Mouse (Mus musculus) left cerebral cortex, adult 18-20 months (tissue): ENCODE measurements around the gene Nkx1-2. TPM values are rescaled to one million over a fixed set of nuclear protein-coding genes. Genes with fewer than 3 reads are reported as not detected.

Experiments
- DNase-seq, 2 experiments: peaks; one replicate each; pipeline ENCODE4 v3.0.0; 2021 to 2022; ENCODE audit warnings: low spot score in 2 of 2, mixed read lengths in 1 of 2
- long read RNA-seq, 2 experiments: library from polyadenylated mRNA; stranded (forward); transcript quantifications; one replicate each; pipeline ENCODE4 v2.0.0; 2021
- total RNA-seq, 2 experiments: library from RNA; stranded (reverse); gene quantifications; 2 replicates each; pipeline ENCODE4 v1.2.3; 2021

Gene Nkx1-2
- total RNA-seq, result under 1 TPM in 1 of 2 experiments, not detected in 1; 0.14 TPM
- long read RNA-seq, experiment 1, result 0 reads
- long read RNA-seq, experiment 2, result 0 reads

DNA sequence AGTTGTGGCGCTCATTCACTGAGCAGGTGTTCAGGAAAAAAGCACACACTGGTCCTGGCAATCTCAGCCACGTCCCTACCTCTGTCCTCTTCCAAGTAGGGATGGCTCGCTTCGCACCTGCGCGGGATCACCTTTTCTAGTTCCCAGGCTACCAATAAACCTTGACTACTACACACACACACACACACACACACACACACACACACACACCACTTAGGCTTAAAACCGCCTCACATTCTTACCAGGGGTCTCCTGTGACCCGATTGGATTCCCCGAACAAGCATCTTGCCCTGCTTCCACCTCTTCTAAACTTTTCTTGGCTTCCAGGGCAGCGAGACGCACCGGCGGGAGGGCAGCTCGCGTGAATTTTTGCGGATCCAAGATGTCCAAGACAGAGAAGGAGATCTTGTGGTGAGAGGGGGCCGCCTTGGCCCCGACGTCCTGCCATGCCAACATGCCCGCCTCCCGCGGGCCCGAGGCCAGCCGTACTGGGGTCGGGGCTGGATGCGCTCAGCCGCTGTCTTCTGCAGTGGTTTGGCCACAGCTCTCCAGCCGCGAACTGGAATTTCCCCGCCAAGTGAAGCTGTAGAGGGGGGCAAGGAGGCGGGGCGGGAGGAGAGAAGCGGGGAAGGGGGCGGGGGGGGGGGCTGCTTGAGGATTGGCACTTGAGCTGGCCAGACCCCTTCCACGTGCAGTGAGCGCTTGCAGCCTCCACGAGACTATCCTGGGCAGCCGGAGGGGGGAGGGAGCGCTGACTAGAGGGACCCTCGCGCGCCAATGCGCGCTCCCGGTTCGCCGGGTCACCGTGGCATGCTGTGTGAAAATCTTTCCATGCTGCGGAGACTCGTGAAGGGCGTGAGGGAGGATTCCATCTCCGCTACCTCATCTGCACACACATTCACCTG, at the start of gene Nkx1-2:
TSS of gene Nkx1-2 (minus strand) at position 567 of the 905 bp plus-strand sequence.
- DNase-seq, result no peak

DNA sequence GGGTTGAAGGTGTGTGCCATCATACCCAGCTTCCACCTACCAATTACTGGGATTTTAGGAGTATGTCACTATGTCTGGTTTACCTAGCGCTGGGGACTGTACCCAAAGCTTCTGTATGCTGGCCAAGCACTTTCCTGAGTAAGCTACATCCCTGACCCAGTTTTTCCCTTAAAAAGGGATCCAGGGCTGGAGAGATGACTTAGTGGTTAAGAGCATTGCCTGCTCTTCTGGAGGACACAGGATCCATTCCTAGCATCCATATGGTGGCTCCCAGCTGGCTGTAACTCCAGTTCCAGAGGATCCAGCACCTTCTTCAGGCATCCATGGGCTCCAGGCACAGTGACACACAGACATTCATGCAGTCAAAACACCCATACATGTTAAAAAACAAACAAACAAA, 47.1 kb upstream of the Nkx1-2 start:
- DNase-seq, result no peak

- no peak for DNase-seq
These were observed 45.3 kb upstream of the Nkx1-2 start for GRCm38 (mm10) chr7:132644605-132645279.

GRCm38 (mm10) chr7:132641606-132642005, 42.2 kb upstream of the Nkx1-2 start:
- DNase-seq, result no peak

DNA sequence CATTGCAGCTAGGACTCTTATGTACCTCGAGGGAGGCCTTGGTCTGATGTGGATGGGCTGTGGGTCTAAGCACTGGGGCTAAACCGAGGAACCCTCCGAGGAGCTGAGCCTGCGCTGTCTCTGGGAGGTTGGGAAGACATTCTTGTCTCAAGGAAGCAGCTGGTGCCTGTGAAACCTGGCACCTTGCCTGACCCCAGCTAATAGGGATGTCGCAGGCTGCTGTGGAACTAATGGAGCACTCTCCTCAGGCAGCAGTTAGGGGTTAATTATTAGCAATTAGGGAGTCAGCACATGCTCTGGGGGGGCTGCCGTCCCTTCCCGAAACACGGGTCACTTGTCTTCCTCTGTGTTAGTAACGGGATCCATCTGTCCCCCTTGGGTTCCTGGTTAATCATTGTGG, 41.5 kb upstream of the Nkx1-2 start:
- no peak for DNase-seq

- DNase-seq, result peak; percentile 39 to 52
These were observed 39.1 kb upstream of the Nkx1-2 start for GRCm38 (mm10) chr7:132638446-132639087.

GRCm38 (mm10) chr7:132637292-132637691, 37.9 kb upstream of the Nkx1-2 start:
- no peak for DNase-seq

- DNase-seq, result peak; percentile 31 to 52
These were observed 31.9 kb upstream of the Nkx1-2 start for GRCm38 (mm10) chr7:132631313-132631712.

DNA sequence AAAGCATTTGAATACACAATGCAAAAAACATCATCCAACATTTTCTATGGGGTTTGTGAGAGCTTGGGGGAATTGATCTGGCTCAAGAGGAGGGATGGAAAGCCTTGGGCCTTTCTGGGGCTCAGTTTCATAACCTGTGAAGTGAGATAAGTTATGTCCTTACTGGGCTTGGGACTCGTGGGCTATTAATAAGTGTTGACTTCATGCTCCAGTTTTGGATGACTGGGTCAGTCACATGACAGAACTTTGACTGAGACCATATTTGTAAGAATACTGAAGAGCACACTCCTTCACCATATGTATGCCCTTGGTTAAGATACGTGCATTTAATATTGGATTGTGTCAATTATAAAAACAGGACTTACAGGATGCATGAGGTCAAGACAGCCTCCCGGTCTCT, 28.0 kb upstream of the Nkx1-2 start:
- DNase-seq, result no peak

- DNase-seq, result no peak
These were observed 26.7 kb upstream of the Nkx1-2 start for GRCm38 (mm10) chr7:132626174-132626573.

DNA sequence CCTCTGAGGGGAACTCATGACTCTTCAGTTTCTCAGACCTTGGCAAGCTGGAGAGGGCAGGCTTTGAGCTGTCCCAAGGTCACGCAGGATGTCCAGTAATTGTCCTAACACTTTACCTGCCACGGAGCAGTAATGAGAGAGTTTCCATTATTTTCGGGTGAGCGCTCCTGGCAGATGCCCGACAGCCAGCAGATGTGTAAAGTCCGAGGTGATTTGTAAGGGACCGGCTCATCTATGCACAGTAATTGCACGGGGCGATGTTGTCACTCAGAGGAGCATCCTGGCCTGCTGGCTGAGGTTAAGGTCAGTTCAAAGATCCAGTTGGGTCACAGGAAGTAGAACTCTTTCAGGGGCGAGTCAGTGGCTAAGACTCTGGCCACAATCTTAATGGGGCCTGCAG, 24.7 kb upstream of the Nkx1-2 start:
- no peak for DNase-seq

DNA sequence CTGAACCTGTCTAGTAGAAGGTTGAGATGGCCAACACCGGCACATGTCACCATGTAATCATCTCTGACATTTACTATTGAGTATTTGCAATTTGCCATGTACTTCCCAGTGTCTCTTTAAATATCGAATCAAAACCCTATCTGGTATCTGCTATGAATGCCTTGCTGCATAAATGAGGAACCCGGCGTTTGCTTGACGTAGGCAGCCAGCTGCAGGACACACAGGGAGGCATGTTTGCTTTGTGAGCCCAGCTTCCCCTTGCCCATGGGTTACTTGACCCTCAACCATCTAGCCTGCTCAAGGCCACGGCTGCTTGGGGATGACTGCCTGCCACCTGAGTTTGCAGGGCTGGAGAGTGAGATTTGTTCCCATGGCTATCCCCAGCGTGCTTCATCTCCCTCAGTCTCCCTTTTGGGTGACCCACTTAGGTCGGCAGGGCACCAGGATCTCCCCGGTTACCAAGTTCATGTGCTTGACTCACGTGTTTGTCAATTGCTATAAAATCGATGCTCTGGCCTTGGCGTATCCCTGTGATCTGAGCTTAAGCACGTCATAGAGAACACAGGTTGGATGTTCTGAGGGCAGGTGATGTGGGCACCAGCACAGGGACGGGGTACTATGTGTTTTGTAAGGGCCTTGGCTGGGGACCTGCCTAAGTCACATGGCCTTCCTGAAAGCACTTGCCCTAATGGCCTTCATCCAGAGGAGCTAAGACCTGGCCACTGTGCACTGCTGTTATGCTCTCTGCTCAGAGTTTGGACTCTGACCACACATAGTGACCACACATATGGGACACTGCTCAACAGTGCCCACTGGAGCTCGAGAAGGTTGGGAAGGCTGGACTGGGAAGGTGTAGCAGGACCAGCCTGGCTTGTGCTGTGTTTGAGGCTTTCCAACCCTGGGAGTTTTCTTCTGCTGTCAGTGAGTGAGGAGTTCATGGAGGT, 20.8 kb upstream of the Nkx1-2 start:
- no peak for DNase-seq

- DNase-seq, result no peak
These were observed 20.1 kb upstream of the Nkx1-2 start for GRCm38 (mm10) chr7:132619549-132619948.

GRCm38 (mm10) chr7:132617021-132617564, 17.7 kb upstream of the Nkx1-2 start:
- DNase-seq, result no peak

GRCm38 (mm10) chr7:132616391-132616790, 17.0 kb upstream of the Nkx1-2 start:
- no peak for DNase-seq

DNA sequence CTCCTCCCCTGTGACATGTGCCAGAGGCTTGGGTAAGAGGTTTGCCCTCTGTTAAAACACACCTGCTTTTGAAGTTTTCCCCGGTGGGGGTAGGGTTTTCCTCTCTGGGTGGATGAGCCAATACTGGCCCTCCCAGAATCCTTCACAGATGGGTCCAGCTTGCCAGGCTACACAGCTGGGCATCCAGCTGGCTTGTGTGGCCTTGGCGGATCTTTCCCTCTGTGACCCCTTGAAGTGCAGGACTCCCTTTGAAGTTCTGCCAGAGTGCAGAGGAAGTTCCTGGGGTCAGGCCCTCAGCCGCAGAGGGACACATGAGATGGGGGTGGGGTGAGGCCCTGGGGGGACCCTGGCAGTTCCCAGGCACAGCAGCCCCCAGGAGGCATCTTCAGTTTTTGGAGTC, 15.9 kb upstream of the Nkx1-2 start:
- no peak for DNase-seq

DNA sequence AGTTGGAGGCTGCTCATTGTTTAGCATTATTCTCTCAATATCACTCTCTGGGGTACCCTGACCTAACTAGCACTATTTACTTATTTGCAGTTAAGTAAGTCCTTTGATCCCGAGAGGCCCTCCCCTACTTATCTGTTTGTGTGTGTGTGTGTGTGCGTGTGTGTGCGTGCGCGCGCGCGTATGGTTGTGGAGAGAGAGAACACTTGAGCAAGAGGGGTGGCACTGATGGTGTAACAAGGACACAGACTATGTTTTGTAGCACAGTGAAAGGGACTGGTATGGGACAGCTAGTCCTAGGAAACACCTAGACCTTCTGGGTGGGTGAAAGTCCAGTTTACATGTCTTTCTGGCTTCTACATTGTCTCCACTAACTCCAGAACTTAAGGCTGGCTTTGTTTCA, 12.1 kb upstream of the Nkx1-2 start:
- DNase-seq, result no peak

- DNase-seq, result peak; percentile 74 to 84
These were observed 11.3 kb upstream of the Nkx1-2 start, which contains the start of gene Lhpp for GRCm38 (mm10) chr7:132610468-132611318. Gene Lhpp, plus strand, starts transcription at chr7:132610638.

DNA sequence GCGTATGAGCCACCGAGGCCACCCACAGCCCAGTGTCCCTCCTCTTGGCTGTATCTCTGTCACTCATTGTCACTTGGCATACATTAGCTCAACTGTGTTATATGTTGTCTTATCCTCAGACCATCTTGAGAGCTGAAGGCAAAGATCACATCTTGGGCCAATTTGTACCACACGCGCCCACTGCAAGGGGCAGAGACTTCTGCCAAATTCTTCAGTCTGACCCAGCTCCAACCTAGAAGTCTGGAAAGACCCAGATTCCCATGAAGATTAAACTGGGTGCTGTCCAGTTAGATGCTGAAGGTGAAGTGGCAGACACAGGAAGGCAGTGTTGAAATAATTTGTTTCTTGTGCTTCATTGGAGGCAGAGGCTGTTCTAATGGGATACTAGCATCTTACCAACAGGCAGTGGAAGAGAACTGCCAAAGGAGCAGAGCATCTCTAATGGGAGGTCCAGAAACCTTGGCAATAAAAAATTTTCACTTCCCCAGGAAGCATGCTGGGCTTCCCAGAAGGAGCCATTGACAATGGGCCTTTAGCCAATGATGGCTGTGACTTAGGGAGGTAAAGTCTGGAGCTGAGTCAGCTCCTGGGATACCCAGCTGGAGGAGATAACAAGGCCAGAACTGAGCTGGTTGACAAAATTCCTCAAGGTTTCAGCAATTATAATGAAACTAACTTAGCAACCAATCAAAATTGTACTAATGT, 9.0 kb upstream of the Nkx1-2 start:
- no peak for DNase-seq
